Mouse (Mus musculus): ENCODE results near the gene Ptprn2. TPM values are rescaled to one million over a fixed set of nuclear protein-coding genes. Genes with fewer than 3 reads are reported as not detected.

The Ptprn2 gene
- polyA plus RNA-seq, 1 experiment from 2014 or later, result 0.14 TPM

DNA sequence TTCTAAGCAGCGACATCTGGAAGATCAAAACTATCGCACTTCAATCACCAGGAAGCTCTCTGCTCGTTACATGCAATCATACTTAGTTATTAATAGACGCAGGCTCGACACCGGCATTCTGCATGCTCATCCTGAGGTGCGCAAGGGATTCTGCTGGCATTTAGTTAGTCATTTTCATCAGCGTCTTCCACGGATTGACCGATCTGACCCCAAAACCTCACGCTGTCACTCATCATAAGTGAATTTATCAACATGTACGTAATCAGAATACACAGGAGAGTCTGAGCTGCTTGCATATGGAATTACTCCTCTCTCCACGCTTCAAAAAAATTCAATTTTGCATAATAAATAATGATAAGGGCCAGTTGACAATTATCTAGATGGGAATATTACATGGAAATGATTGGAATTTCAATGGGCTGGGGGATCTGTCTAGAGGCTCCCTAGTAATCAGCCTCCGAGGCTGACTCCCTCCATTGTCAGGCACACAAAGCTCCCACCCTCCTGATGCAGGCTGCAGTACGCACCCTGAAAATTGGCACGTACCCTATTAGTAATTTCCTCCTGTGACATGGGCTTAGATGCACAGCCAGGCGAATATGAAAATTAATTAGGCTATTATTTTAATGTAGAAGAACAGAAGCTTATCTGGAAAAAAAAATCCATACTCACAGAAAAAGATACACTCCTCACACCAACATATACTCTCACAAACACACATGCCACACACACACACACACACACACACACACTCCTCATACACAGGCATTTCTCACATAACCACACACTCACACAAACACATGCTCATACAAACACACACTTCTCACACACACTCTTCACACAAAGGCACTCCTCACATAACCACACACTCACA lies 819.5 kb downstream of the Ptprn2 start:
- ATAC-seq (no peak), DNase-seq (no peak)
- Histone ChIP-seq H3K4me2 (ENCODE audit: low read depth, low read length) (no peak overlapping the region), H3K36me3 (replicated peaks; ENCODE audit: insufficient read depth, low read length) (no peaks in the 10 kb centered on the region), H3K9ac (replicated peaks) (no peak overlapping the region), H3K27ac (ENCODE audit: low read depth) (no peak overlapping the region), H3K9me3 (ENCODE audit: low read length) (no peaks in the 10 kb centered on the region), H3K4me1 (ENCODE audit: insufficient read depth) (no peaks in the 10 kb centered on the region), H3K27me3 (ENCODE audit: insufficient read depth, low read length) (no peaks in the 10 kb centered on the region), H3K4me3 (ENCODE audit: low read depth, low read length) (no peak overlapping the region)
- TF ChIP-seq CTCF (IDR thresholded peaks at IDR 0.05; ENCODE audit: low read depth), result no peak
- no peak for TF ChIP-seq EP300 (IDR thresholded peaks at IDR 0.05; ENCODE audit: low read depth)
- WGBS (ENCODE audit: insufficient replicate concordance), result 78% methylated on average over 17 of the region's 17 CpGs

DNA sequence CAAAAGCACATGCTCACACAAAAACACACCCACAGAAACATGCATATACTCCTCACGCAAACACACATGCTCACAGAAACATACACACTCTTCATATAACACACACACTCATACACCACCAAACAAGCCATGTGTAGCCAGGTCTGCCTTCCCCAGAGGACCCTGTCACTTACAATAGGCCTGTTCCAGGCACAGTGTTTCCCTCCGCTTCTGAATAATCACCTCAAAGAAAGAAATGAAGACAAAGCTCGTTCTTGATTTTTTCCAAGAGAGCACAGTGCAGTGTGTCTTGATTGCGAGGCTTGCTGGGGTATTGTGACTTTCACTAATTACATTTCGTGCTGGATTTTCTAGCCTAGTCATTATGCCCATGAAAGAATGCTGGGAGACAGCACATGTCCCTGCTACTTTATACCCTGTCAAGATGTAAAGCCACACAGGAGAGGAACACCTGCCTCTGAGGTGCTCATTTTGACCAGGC lies 820.1 kb downstream of the Ptprn2 start:
- Histone ChIP-seq H3K4me2 (ENCODE audit: low read depth, low read length) (no peak overlapping the region), H3K4me3 (ENCODE audit: low read depth, low read length) (no peak overlapping the region), H3K9ac (replicated peaks) (no peak overlapping the region), H3K9me3 (ENCODE audit: low read length) (no peaks in the 10 kb centered on the region), H3K27ac (ENCODE audit: low read depth) (no peak overlapping the region), H3K36me3 (replicated peaks; ENCODE audit: insufficient read depth, low read length) (no peaks in the 10 kb centered on the region), H3K27me3 (ENCODE audit: insufficient read depth, low read length) (no peaks in the 10 kb centered on the region), H3K4me1 (ENCODE audit: insufficient read depth) (no peaks in the 10 kb centered on the region)
- no peak for DNase-seq
- TF ChIP-seq EP300 (IDR thresholded peaks at IDR 0.05; ENCODE audit: low read depth) (no peak), CTCF (IDR thresholded peaks at IDR 0.05; ENCODE audit: low read depth) (no peak)
- WGBS (ENCODE audit: insufficient replicate concordance), result 70% methylated on average over 5 of the region's 5 CpGs
- no peak for ATAC-seq

DNA sequence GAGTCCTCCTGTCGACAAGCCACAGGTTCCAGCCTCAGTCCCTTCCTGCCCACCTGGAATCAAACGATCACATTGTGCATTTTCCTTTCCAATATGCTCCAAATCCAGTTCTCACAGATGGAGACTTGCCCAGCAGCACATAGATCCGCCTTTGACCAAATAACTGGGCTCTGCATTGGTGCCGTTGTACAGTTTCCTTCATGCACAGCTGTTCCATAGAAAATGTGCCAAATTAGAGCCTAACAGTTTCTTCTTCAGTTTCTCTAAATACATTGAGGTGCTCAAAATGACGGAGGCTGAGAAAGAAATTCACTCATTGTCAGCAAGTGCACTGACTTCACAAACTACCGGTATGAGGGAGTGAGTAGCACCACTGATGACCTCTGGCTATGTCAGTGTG lies 826.6 kb downstream of the Ptprn2 start:
- Histone ChIP-seq H3K36me3 (replicated peaks; ENCODE audit: insufficient read depth, low read length) (no peaks in the 10 kb centered on the region), H3K4me1 (ENCODE audit: insufficient read depth) (no peaks in the 10 kb centered on the region), H3K9ac (replicated peaks) (no peak overlapping the region), H3K27me3 (ENCODE audit: insufficient read depth, low read length) (no peaks in the 10 kb centered on the region), H3K4me2 (ENCODE audit: low read depth, low read length) (no peak overlapping the region), H3K27ac (ENCODE audit: low read depth) (no peak overlapping the region), H3K4me3 (ENCODE audit: low read depth, low read length) (no peak overlapping the region), H3K9me3 (ENCODE audit: low read length) (no peaks in the 10 kb centered on the region)
- ATAC-seq (no peak), DNase-seq (no peak)
- WGBS (ENCODE audit: insufficient replicate concordance), result 65% methylated on average over 6 of the region's 6 CpGs
- TF ChIP-seq CTCF (IDR thresholded peaks at IDR 0.05; ENCODE audit: low read depth) (no peak), EP300 (IDR thresholded peaks at IDR 0.05; ENCODE audit: low read depth) (no peak)

GRCm38 (mm10) chr12:117314987-117315386 lies 829.5 kb downstream of the Ptprn2 start:
- Histone ChIP-seq H3K4me1 (ENCODE audit: insufficient read depth) (no peaks in the 10 kb centered on the region), H3K9ac (replicated peaks) (no peak overlapping the region), H3K9me3 (ENCODE audit: low read length) (no peaks in the 10 kb centered on the region), H3K27me3 (ENCODE audit: insufficient read depth, low read length) (no peaks in the 10 kb centered on the region), H3K4me3 (ENCODE audit: low read depth, low read length) (no peak overlapping the region), H3K4me2 (ENCODE audit: low read depth, low read length) (no peak overlapping the region), H3K36me3 (replicated peaks; ENCODE audit: insufficient read depth, low read length) (no peaks in the 10 kb centered on the region), H3K27ac (ENCODE audit: low read depth) (no peak overlapping the region)
- DNase-seq (no peak), ATAC-seq (no peak)
- WGBS (ENCODE audit: insufficient replicate concordance), result 54% methylated on average over 2 of the region's 2 CpGs
- no peak for TF ChIP-seq EP300 (IDR thresholded peaks at IDR 0.05; ENCODE audit: low read depth)
- TF ChIP-seq CTCF (IDR thresholded peaks at IDR 0.05; ENCODE audit: low read depth), result no peak

GRCm38 (mm10) chr12:117315661-117316060 lies 830.1 kb downstream of the Ptprn2 start:
- Histone ChIP-seq H3K36me3 (replicated peaks; ENCODE audit: insufficient read depth, low read length) (no peaks in the 10 kb centered on the region), H3K9ac (replicated peaks) (no peak overlapping the region), H3K4me2 (ENCODE audit: low read depth, low read length) (no peak overlapping the region), H3K9me3 (ENCODE audit: low read length) (no peaks in the 10 kb centered on the region), H3K27ac (ENCODE audit: low read depth) (no peak overlapping the region), H3K27me3 (ENCODE audit: insufficient read depth, low read length) (no peaks in the 10 kb centered on the region), H3K4me1 (ENCODE audit: insufficient read depth) (no peaks in the 10 kb centered on the region), H3K4me3 (ENCODE audit: low read depth, low read length) (no peak overlapping the region)
- ATAC-seq (no peak), DNase-seq (no peak)
- TF ChIP-seq CTCF (IDR thresholded peaks at IDR 0.05; ENCODE audit: low read depth) (no peak), EP300 (IDR thresholded peaks at IDR 0.05; ENCODE audit: low read depth) (no peak)
- WGBS (ENCODE audit: insufficient replicate concordance), result 69% methylated on average over 3 of the region's 3 CpGs

GRCm38 (mm10) chr12:117318229-117318628 lies 832.7 kb downstream of the Ptprn2 start:
- Histone ChIP-seq H3K36me3 (replicated peaks; ENCODE audit: insufficient read depth, low read length) (no peaks in the 10 kb centered on the region), H3K9me3 (ENCODE audit: low read length) (no peaks in the 10 kb centered on the region), H3K9ac (replicated peaks) (no peak overlapping the region), H3K4me3 (ENCODE audit: low read depth, low read length) (no peak overlapping the region), H3K4me1 (ENCODE audit: insufficient read depth) (no peaks in the 10 kb centered on the region), H3K27ac (ENCODE audit: low read depth) (no peak overlapping the region), H3K4me2 (ENCODE audit: low read depth, low read length) (no peak overlapping the region), H3K27me3 (ENCODE audit: insufficient read depth, low read length) (no peaks in the 10 kb centered on the region)
- ATAC-seq (no peak), DNase-seq (no peak)
- TF ChIP-seq EP300 (IDR thresholded peaks at IDR 0.05; ENCODE audit: low read depth), result no peak
- TF ChIP-seq CTCF (IDR thresholded peaks at IDR 0.05; ENCODE audit: low read depth), result no peak
- 50% methylated on average over 3 of the region's 3 CpGs for WGBS (ENCODE audit: insufficient replicate concordance)

Measured in liver, postnatal 0 days (tissue).